ENCODE assay signal across 26 mouse cellular contexts in the genomic region with DNA sequence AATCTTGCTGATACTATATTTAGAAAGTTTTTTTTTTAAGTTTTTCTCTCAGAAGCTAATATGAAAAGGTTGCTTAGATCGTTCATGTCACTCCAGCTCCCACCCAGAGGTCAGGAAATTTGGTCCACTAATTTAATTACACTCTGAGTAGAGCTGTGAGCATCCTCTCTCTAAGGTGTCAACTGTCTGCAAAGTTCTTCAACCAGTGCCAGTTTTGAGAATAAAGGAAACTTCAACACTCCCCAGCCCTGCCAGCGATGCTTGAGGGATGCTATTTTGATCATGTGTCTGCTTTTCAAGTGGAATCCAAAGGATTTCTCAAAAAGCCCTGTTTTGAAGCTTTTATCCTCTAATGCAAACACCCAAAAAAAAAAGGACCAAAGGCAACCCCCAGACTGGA.
DNase-seq lines count a peak whose midpoint lies in the region; ATAC-seq and TF ChIP-seq lines count a peak whose summit lies in the region.
"Had no signal": no experiment of that assay in that cellular context is flagged by ENCODE, and none has a peak within 500 bp of the region (broad histone marks: within the 10 kb centered on the region; RNA-seq: fewer than 3 reads in every experiment).

No protein-coding gene starts in this region.

- no peak for TF ChIP-seq POLR2A in brain, embryonic 14.5 days (IDR thresholded peaks at IDR 0.05; ENCODE audit: borderline replicate concordance, extremely low read depth, insufficient read depth, insufficient read length, poor library complexity, severe bottlenecking)

- intact Hi-C loops in left cerebral cortex, postnatal 36 days (cut with DNase I): no loop called here

- 18% methylated on average over 2 of the region's 2 CpGs for WGBS in forebrain, embryonic 14.5 days
- WGBS in forebrain, embryonic 11.5 days: 62% methylated on average over 2 of the region's 2 CpGs
- 50% methylated on average over 2 of the region's 2 CpGs for WGBS in hindbrain, embryonic 16.5 days
- 58% methylated on average over 2 of the region's 2 CpGs for WGBS in hindbrain, embryonic 10.5 days
- WGBS in lung, embryonic 14.5 days: 33% methylated on average over 2 of the region's 2 CpGs

- no peaks in the 10 kb centered on the region for H3K9me3 ChIP-seq in forebrain, embryonic 14.5 days (replicated peaks; ENCODE audit: control insufficient read depth, low read length)
- H3K9me3 ChIP-seq in forebrain, embryonic 11.5 days (ENCODE audit: control insufficient read depth, low read length): no peaks in the 10 kb centered on the region
- no peaks in the 10 kb centered on the region for H3K9me3 ChIP-seq in hindbrain, embryonic 16.5 days (ENCODE audit: control insufficient read depth, low read length)
- no peaks in the 10 kb centered on the region for H3K9me3 ChIP-seq in hindbrain, embryonic 10.5 days
- H3K9me3 ChIP-seq in lung, embryonic 14.5 days (ENCODE audit: low read depth, low read length): no peaks in the 10 kb centered on the region
- H3K9me3 ChIP-seq: embryonic facial prominence, embryonic 12.5 days; embryonic facial prominence, embryonic 15.5 days; forebrain, embryonic 12.5 days; G1E had no signal

- TF ChIP-seq CTCF in lung, embryonic 14.5 days (IDR thresholded peaks at IDR 0.05; ENCODE audit: low read depth): no peak
- no peak for TF ChIP-seq CTCF in brain, embryonic 14.5 days (IDR thresholded peaks at IDR 0.05; ENCODE audit: borderline replicate concordance, extremely low read depth, insufficient read depth, insufficient read length)

- no peaks in the 10 kb centered on the region for H3K27me3 ChIP-seq in forebrain, embryonic 14.5 days (replicated peaks; ENCODE audit: control insufficient read depth, insufficient read depth, low read length)
- H3K27me3 ChIP-seq in forebrain, embryonic 11.5 days (ENCODE audit: control insufficient read depth, insufficient read depth, low read length): no peaks in the 10 kb centered on the region
- H3K27me3 ChIP-seq in hindbrain, embryonic 16.5 days (replicated peaks; ENCODE audit: control insufficient read depth, insufficient read depth, low read length): no peaks in the 10 kb centered on the region
- no peaks in the 10 kb centered on the region for H3K27me3 ChIP-seq in hindbrain, embryonic 10.5 days (ENCODE audit: insufficient read depth, poor library complexity, severe bottlenecking)
- H3K27me3 ChIP-seq in lung, embryonic 14.5 days (ENCODE audit: insufficient read depth, low read length): no peaks in the 10 kb centered on the region
- H3K27me3 ChIP-seq: CH12.LX; embryonic facial prominence, embryonic 12.5 days; embryonic facial prominence, embryonic 15.5 days; forebrain, embryonic 12.5 days; Patski had no signal

- no peak overlapping the region for H3K27ac ChIP-seq in forebrain, embryonic 14.5 days (ENCODE audit: low read depth, low read length)
- no peak overlapping the region for H3K27ac ChIP-seq in forebrain, embryonic 11.5 days (ENCODE audit: low read depth, low read length)
- H3K27ac ChIP-seq in hindbrain, embryonic 16.5 days (ENCODE audit: low read depth, low read length): no peak overlapping the region
- no peak overlapping the region for H3K27ac ChIP-seq in hindbrain, embryonic 10.5 days
- H3K27ac ChIP-seq in lung, embryonic 14.5 days (ENCODE audit: low read depth): no peak overlapping the region
- H3K27ac ChIP-seq: embryonic facial prominence, embryonic 12.5 days; embryonic facial prominence, embryonic 15.5 days; forebrain, embryonic 12.5 days; gastrocnemius, adult 2 months had no signal

- no peak overlapping the region for H3K9ac ChIP-seq in forebrain, embryonic 14.5 days (ENCODE audit: low read length)
- H3K9ac ChIP-seq in forebrain, embryonic 11.5 days (ENCODE audit: low read length): no peak overlapping the region
- no peak overlapping the region for H3K9ac ChIP-seq in hindbrain, embryonic 16.5 days (ENCODE audit: low read depth, low read length)
- no peak overlapping the region for H3K9ac ChIP-seq in lung, embryonic 14.5 days
- H3K9ac ChIP-seq: embryonic facial prominence, embryonic 12.5 days; embryonic facial prominence, embryonic 15.5 days; forebrain, embryonic 12.5 days had no signal

- DNase-seq in forebrain, embryonic 14.5 days (ENCODE audit: low spot score): peak; percentile 53
- no peak for DNase-seq in forebrain, embryonic 11.5 days (ENCODE audit: low spot score)
- no peak for DNase-seq in hindbrain, embryonic 10.5 days (ENCODE audit: low spot score)
- peak; percentile 13 for DNase-seq in lung, embryonic 14.5 days
- no peak for DNase-seq in lung, postnatal 10 days
- DNase-seq in brain, embryonic 14.5 days (ENCODE audit: low read depth): peak; percentile 68
- DNase-seq in left cerebral cortex, postnatal 36 days (ENCODE audit: low spot score in 2 of 2): no peak
- DNase-seq: adrenal gland, postnatal 10 days; adrenal gland, postnatal 36 days; B cell, adult 2 months; cerebellum, adult 11 months; cerebellum, adult 2 months; cerebellum, adult 9-11 months; cerebellum, postnatal 25 days; gastrocnemius, adult 2 months; gastrocnemius, postnatal 14 days; heart, adult 11 months had no signal

- peaks cover 8% of the 10 kb centered on the region; the same call in 1 of the 2 replicates for H3K4me1 ChIP-seq in forebrain, embryonic 14.5 days (ENCODE audit: control insufficient read depth, insufficient read depth, low read length)
- H3K4me1 ChIP-seq in forebrain, embryonic 11.5 days (replicated peaks; ENCODE audit: control insufficient read depth, insufficient read depth, low read length): no peaks in the 10 kb centered on the region
- H3K4me1 ChIP-seq in hindbrain, embryonic 16.5 days (ENCODE audit: control insufficient read depth, insufficient read depth, low read depth, low read length): no peaks in the 10 kb centered on the region
- H3K4me1 ChIP-seq in hindbrain, embryonic 10.5 days (replicated peaks): no peaks in the 10 kb centered on the region
- H3K4me1 ChIP-seq in lung, embryonic 14.5 days (ENCODE audit: insufficient read depth): no peaks in the 10 kb centered on the region

- no peak overlapping the region for H3K4me3 ChIP-seq in forebrain, embryonic 14.5 days (ENCODE audit: low read depth, low read length)
- no peak overlapping the region for H3K4me3 ChIP-seq in forebrain, embryonic 11.5 days (ENCODE audit: low read depth, low read length)
- H3K4me3 ChIP-seq in hindbrain, embryonic 16.5 days (ENCODE audit: low read length): no peak overlapping the region
- no peak overlapping the region for H3K4me3 ChIP-seq in hindbrain, embryonic 10.5 days
- H3K4me3 ChIP-seq in lung, embryonic 14.5 days (ENCODE audit: low read depth, low read length): no peak overlapping the region
- H3K4me3 ChIP-seq: embryonic facial prominence, embryonic 12.5 days; embryonic facial prominence, embryonic 15.5 days; forebrain, embryonic 12.5 days; gastrocnemius, adult 2 months had no signal

- H3K36me3 ChIP-seq in forebrain, embryonic 14.5 days (ENCODE audit: control insufficient read depth, insufficient read depth, low read length): no peaks in the 10 kb centered on the region
- no peaks in the 10 kb centered on the region for H3K36me3 ChIP-seq in forebrain, embryonic 11.5 days (ENCODE audit: control insufficient read depth, insufficient read depth, low read length)
- H3K36me3 ChIP-seq in hindbrain, embryonic 16.5 days (ENCODE audit: control insufficient read depth, insufficient read depth, low read length): no peaks in the 10 kb centered on the region
- H3K36me3 ChIP-seq in hindbrain, embryonic 10.5 days: no peaks in the 10 kb centered on the region
- H3K36me3 ChIP-seq in lung, embryonic 14.5 days (ENCODE audit: insufficient read depth): no peaks in the 10 kb centered on the region
- H3K36me3 ChIP-seq: embryonic facial prominence, embryonic 12.5 days; embryonic facial prominence, embryonic 15.5 days; forebrain, embryonic 12.5 days; G1E had no signal

- no peak overlapping the region for H3K4me2 ChIP-seq in forebrain, embryonic 14.5 days (ENCODE audit: low read length)
- H3K4me2 ChIP-seq in forebrain, embryonic 11.5 days (ENCODE audit: low read depth, low read length, severe bottlenecking): no peak overlapping the region
- H3K4me2 ChIP-seq in hindbrain, embryonic 16.5 days (ENCODE audit: low read length): no peak overlapping the region
- H3K4me2 ChIP-seq in lung, embryonic 14.5 days: no peak overlapping the region
- H3K4me2 ChIP-seq: embryonic facial prominence, embryonic 12.5 days; embryonic facial prominence, embryonic 15.5 days; forebrain, embryonic 12.5 days; heart, embryonic 11.5 days had no signal

- no peak for ATAC-seq in forebrain, embryonic 14.5 days
- no peak for ATAC-seq in forebrain, embryonic 11.5 days (replicated peaks; ENCODE audit: low FRiP score)
- peak; percentile 63 for ATAC-seq in hindbrain, embryonic 16.5 days
- no peak for ATAC-seq in lung, embryonic 14.5 days (ENCODE audit: insufficient read depth)
- ATAC-seq: intestine, postnatal 0 days; Patski had no signal

Comparison
In these comparisons a context has a peak if more than half of its experiments do, and no peak if none do; other contexts are left out.
1. DNase-seq: peak in forebrain, embryonic 14.5 days (single experiment), lung, embryonic 14.5 days (single experiment) and brain, embryonic 14.5 days (single experiment); none in forebrain, embryonic 11.5 days (single experiment), hindbrain, embryonic 10.5 days (single experiment), lung, postnatal 10 days (single experiment) and left cerebral cortex, postnatal 36 days (0 of 2).